Mouse (Mus musculus) liver, postnatal 0 days (tissue): ENCODE results near the gene Prpf19.

Experiments used
- CTCF ChIP-seq: sonication (generic); IDR thresholded peaks from 2 replicates; pipeline ENCODE4 v1.5.1; 2016; ENCODE audit warnings: antibody characterized with exemption, low read depth
- EP300 ChIP-seq: IDR thresholded peaks from 2 replicates; pipeline ENCODE4 v1.6.1; 2016; ENCODE audit warnings: antibody characterized with exemption, low read depth, mild to moderate bottlenecking

DNA sequence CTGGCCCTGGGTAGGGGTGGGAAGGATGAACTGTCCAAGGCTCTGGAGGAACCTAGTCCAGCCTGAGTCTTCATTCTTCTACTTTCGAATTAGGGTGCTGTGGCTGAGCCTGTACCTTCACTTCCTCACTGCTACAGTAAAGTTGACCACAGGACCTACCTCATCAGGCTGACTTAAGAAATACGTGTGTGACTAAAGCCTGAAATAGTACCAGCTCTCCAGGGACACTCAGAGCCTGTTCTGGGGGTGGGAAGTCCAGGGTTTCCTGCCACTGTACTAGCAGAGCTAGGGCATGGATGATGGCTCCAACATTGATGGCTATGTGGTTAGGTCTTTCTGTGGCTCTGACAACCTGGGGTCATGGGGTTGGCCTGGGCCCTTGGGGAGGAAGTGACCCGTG is 48.9 kb downstream of the Prpf19 start:
- TF ChIP-seq CTCF (no peak), EP300 (no peak)
